Mouse (Mus musculus): ENCODE results near the gene Pex26.
A peak's percentile ranks its signal among the peaks of the same experiment; 100 is the strongest.

Pex26 gene

GRCm38 (mm10) chr6:121210149-121210925, 26.9 kb downstream of the Pex26 start, which contains the start of gene Tuba8:
TSS of gene Tuba8 (plus strand) at chr6:121210696.
- peak; percentile 45 for DNase-seq

GRCm38 (mm10) chr6:121210926-121211289, 27.4 kb downstream of the Pex26 start:
- DNase-seq, result no peak

GRCm38 (mm10) chr6:121211743-121212142, 28.3 kb downstream of the Pex26 start:
- peak; percentile 24 for DNase-seq

DNA sequence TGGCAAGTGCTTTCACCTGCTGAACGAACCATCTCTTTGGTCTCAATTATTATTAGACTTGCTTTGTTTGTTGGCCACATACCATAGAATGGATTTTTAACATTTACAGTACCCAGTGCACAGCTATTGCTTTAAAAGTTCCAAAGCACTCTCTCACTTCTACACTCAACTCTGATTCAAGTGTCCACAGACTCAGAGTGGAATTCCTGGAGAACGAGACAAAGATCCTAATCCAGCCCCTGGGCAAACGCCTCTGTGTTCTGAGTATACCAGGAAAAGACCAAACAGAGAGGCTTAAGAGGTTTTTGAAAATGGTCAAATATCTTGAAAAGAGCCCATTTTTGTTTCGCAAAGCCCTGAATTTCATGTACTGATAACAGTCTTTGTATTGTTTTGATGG, 29.5 kb downstream of the Pex26 start:
- DNase-seq, result no peak

DNA sequence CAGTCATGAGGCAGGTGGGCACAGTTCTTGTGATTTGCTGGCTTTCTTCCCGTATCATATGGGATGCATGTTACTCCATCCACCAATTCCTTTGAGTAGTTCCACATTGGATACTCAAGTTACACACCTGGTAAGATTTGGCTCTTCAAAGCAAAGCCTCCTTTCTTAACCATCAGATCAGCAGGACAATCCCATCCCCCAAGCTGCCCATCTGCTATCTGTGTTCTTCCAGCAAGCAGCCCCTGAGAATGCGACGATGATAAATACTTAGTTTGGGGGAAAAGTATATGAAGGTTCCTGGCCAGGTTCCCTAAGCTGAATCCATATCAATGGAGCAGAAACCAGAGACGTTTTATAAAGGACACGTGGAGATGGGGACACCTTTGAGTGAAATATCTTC, 30.8 kb downstream of the Pex26 start:
- no peak for DNase-seq

DNA sequence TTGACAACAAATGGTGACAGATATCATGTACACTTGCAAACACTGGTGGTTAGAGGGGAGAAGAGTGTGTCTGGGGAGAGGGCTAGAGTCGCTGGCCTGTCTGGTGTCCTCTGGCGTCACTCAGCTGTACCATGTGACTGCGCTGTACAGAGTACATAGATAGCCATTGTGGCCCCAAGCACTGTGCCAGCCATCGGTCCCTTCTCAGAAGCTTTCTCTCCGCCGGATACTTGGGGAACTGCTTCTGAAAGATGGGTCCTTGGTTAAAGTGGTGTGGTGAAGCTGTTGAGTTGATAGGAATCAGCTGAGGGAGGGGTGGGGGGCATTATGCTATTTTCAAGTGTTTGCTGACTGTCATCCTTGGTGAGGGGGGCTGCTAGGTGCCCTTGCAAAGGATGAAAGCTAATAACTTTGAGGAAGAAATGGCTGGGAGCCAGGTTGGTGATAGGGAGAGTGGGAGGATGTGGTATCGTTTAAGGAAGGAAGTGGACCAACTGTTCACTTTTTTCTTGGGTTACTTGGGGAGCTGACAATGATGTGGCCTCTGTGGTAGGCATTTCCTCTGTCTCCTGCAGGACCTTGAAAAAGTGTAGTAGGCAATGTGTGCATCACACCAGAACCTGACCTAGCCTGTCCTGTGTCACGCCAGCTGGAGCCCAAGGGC, 31.3 kb downstream of the Pex26 start:
- DNase-seq, result no peak

DNA sequence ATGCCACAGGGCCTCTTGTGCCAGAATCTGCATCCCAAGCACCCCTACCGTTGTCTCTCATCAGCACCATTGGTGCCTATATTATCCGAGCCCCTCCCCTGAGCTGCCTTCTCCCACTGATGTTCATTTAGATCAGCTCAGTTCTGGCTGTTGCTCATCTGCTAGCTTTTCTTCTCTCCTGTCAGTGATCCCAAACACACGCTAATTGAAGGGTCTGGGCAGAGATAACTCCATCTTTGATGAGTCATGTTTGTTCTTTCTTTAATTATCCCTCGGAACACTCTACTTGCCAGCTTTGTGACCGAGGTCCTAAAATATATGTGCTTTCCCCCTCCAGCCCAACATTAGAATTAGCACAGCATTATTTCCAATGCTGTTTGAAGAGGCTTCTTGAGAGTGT, 31.9 kb downstream of the Pex26 start:
- no peak for DNase-seq

DNA sequence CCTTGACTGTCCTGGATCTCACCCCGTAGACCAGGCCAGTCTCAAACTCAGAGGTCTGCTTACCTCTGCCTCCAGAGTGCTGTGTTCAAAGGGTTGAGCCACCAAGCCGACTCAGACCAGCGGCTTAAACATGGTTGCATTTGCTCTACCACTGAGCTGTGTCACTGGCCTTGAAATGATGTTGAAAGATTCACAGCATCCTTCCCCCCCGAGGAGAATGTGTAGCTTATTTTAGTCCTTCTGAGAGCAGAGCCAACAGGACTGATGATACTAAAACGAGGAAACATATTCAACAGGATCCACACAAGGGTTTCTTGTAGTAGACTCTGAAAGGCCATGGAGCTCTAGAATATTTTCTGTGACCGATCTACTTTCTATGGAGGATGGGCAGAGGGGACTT, 32.4 kb downstream of the Pex26 start:
- no peak for DNase-seq

GRCm38 (mm10) chr6:121216589-121217255, 33.3 kb downstream of the Pex26 start:
- no peak for DNase-seq

GRCm38 (mm10) chr6:121218002-121218401, 34.5 kb downstream of the Pex26 start:
- no peak for DNase-seq

GRCm38 (mm10) chr6:121219406-121219805, 35.9 kb downstream of the Pex26 start:
- DNase-seq, result no peak

DNA sequence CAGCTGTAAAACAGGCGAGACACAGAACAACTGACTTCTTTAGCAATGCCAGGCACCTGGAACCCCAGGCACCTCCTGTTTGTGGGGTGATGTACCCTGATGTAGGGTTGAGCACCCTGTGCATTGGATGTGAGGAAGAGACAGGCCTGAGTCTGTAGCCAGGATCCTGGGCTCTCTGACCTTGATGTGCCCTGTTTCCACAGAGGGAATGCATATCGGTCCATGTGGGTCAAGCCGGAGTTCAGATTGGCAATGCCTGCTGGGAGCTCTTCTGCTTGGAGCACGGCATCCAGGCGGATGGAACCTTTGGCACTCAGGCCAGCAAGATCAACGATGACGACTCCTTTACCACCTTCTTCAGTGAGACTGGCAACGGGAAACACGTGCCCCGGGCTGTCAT, 36.7 kb downstream of the Pex26 start:
- no peak for DNase-seq

- DNase-seq, result no peak
Observed at GRCm38 (mm10) chr6:121221876-121222597, 38.6 kb downstream of the Pex26 start.

GRCm38 (mm10) chr6:121223001-121223400, 39.5 kb downstream of the Pex26 start:
- no peak for DNase-seq

GRCm38 (mm10) chr6:121224067-121224466, 40.6 kb downstream of the Pex26 start:
- DNase-seq, result no peak

DNA sequence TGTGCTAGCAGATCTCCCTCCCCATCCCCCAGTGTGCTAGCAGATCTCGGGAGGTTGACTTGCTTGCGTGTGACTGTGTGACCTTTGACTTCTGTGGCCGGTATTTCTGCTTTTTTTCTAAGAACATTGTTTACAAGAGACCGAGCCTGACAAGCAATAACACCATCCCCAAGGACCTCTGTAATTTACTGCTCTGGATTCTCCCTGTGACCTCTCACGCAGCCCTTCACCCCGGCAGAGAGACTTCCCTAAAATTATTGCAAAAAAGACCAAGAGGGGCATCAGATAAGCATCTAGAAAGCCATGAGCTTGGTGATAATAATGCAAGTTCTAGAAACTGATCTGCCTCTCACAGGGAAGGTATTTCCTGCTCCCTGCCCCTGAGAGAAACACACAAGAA, 41.5 kb downstream of the Pex26 start:
- peak; percentile 25 for DNase-seq

GRCm38 (mm10) chr6:121226043-121226442, 42.6 kb downstream of the Pex26 start:
- DNase-seq, result no peak

GRCm38 (mm10) chr6:121226744-121227143, 43.3 kb downstream of the Pex26 start:
- no peak for DNase-seq

DNA sequence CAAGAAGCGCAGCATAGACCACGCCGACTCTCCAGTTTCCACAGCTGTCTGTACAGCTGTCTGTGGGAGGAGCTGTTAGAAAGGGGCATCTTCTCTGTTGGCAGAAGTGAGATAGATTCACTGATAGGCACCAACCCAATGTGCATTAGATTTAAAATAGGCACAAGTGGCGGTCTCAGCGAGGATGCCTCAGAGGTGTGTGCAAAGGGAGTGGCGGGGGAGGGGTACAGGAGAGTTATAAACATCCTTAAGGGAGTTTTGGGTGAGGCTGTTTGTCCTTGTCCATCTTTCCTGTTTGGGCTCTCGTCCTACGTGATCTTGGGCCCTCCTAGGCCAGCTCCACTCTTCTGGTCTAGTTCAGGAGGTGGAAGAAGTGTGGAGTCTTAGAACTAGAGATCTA, 45.0 kb downstream of the Pex26 start:
- DNase-seq, result no peak

GRCm38 (mm10) chr6:121232652-121233051, 49.2 kb downstream of the Pex26 start:
- no peak for DNase-seq

DNA sequence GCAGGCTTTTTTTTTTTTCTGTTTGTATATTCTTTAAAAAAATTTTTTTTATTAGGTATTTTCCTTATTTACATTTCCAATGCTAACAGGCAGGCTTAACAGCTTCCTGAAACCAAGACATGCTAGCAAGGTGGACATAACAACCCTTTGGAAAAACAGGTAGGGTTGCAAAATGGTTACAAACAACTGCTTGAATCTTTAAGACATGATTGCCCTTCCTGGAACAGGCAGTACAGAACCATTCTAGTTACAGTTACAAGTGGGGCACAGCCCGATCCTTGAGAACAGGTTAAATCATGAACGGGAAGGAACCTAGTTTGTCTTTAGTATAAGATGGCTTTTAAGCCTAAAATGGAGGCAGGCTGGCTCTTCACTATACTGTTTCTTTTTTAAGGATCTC, 52.9 kb downstream of the Pex26 start:
- no peak for DNase-seq

DNA sequence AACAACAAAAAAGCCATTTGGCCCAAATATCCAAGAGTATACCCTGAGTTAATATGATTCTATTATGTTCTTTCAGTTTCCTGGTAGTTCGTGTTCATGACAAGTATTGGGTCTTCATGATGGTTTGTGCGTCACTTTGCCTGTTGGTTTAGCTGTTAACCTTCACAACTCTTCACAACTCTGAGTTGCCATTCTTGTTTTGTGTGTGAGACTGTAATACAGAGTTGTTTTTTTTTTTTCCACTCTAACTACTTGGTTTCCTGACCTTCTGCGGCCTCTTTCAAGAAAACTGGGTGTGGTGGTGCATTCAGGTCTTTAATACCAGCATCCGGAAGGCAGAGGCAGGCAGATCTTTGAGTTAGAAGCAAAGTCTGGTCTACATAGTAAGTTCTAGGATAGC, 54.7 kb downstream of the Pex26 start:
- no peak for DNase-seq

- DNase-seq, result no peak
Observed at GRCm38 (mm10) chr6:121241780-121242179, 58.3 kb downstream of the Pex26 start.
